Mouse (Mus musculus) embryo, embryonic 11 days (tissue): ENCODE measurements at regions not wholly inside any gene's neighbourhood (a gene's known extent, or its start where the extent isn't known, plus 50 kb on each side); places are given as distances from the start of the nearest gene placed in this dataset.

Experiments used
- DNase-seq: peaks from one replicate; pipeline ENCODE4 v3.0.0-alpha.2; 2015

DNA sequence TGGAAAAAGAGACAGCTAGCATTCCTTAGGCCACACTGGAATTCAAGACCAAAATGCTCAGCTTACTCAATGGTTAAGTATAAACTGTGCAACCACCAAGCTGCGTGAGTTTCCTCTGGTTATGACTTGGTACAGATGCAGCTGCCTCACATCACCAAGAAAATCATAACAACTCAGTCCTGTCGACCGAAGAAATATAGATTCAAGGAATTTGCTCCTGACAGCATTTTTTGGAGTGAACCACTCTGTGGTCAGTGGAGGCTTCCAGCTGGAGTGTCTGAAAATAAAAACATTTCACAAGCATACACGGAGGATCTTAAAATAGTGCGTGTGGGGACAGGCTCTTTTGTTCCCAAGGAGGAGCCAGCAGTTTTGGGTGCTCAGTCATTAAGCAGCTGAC, 253.8 kb downstream of the Bckdhb start:
- DNase-seq = no peak

DNA sequence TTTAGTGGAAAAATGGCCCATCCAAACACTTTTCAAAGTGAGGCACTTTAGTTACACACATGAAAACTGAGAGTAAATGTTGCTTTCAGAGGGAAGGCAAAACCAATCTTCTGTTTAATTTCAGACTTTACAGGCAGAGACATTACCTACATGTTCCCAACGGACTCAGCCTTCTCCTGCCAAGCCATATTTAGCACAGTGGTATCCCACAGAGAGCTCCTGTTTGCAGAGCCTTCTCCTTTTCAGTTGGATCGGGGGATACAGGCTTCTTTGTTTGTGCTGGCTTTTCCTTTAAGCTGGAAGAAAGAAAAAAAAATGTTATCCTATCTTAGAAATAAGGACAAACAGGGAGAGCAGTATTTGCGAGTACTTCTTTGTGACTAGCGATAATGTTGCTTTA, 254.3 kb downstream of the Bckdhb start:
- DNase-seq = no peak

DNA sequence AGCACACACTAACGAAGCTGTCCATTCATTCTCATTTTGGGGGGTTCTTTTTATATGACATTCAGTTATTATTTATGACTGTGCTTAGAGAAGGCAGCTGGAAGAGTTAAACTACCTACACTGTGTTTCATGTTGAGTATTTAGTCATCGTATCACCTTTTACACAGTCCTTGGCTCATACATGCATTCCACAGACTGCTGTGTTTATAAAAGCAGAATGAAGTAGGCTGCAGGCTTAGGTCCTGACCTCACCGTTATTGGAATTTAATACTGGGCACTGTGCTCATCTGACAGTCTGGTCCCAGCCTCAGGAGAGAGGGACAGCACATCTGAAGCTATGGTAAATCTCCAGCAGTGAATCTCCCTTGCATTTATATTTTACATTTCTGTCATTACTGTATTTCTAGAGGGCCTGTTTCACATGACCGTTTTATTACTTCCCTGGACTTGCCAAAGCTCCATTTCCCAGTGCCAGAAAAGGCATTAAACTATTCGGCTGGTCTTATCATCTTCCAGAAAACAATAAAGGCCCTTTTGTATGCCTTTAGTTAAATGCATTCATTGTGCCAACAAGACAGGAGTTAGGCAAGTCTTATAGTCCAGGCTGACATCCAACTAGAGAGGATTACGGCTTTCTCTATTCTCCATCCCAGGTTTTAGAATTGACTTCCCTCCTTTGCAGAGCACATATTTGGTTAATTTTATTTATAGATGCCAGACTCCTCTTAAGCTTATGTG, 258.9 kb downstream of the Bckdhb start:
- DNase-seq = no peak

DNA sequence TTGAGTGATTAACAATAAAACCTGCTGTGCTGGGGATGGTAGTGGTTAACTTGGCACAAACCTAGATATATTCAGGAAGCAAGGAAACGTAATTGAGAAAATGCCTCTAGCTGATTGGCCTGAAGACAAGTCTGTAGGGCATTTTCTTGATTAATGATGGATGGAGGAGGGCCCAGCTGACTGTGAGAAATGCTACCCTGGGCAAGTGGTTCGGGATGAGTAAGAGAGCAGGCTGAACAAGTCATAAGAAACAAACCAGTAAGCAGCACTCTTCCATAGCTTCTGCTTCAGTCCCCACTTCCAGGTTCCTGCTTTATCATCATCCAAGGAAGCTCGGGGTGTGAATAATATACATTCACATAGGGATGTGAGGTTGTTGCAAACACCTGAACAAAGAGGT, 262.6 kb downstream of the Bckdhb start:
- no peak for DNase-seq

DNA sequence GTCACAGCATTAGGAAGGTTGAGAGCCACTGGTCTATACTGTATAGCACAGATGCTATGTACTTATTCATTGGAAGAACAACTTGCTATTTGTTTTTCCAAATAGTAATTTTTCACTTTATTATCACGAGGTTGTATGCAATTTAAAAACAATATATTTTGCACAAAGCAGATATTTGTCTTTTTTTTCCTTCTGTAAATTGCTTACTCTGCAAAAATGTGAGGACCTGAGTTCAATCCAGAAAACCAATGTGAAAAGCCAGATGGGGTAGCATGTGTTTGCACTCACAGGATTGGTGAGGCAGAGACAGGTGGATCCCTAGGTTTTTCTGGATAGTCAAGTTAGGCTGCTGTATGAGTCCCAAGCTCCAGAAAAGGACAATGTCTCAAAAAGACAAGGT, 268.5 kb downstream of the Bckdhb start:
- DNase-seq = no peak

DNA sequence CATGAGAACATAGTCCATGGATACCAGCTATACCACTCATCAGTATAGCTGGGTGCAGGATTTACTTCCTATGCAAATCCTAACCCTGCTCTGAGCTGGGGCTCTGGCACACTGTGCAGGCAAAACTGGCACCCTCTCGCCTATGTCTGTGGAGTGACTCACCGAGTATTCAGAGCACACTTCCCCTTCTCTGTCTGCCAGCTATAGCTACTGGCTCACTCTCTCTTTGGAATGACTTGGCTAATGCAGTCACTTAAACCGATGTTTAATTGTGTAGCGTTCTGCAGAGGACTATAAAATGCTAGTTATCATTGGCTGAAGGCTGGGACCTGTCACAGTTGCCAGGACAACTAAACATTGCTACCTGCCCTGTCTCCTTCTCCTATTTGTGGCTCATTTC, 269.8 kb downstream of the Bckdhb start:
- DNase-seq = no peak

DNA sequence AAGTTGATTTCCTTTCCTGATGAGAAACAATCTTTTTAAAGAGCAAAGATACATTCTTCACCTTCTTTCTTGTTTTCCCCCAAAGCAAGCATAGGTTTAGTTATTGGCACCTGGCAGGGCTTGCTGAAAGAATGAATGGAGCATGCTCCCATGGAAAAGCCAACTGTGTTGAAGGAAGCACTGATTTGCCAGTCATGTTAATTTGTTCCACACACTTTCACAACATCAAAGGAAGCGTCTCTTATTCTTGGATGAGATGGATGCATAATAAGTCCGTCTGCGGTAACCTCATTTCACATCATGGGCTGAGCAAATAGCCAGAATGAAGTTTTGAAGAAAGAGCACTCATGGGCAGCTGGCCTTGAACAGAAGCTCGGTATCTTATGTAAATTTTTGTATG, 270.4 kb downstream of the Bckdhb start:
- no peak for DNase-seq

DNA sequence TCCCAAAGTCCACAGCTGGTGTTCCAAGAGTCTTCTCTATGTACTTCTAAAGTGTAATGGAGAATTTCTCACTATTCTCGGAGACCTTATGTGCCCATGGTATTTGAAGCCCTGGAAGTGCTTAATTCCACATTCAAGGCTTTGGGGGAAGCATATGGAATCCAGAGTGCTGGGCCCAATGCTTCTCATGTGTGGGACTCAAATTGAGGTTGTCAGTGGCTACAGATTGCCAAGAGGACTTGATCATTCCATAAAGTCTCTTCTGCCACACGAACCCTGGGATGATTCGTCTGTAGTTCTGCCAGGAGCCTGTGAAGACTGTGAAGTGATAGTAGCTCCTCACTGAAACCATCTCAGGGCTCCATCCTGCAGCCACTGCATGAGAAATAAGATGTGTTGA, 275.3 kb downstream of the Bckdhb start:
- DNase-seq = no peak

DNA sequence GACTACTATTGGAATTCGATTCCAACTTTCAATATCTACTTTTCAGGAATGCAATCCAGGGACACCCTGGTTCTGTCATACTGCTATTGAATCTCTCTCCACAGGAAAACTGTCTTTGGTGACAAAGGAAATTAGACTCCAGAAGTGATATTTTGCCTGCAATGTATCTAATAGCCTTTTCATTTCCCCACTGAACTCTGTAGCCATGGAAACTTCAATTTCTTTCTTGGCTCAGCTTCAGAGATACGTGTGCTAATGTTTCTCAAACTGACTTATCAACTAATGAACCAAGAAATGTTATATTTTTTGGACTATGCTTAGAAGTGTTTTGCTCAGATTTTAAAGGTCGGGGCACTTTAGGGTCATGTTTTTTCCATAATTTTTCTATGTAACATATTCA, 279.1 kb downstream of the Bckdhb start:
- no peak for DNase-seq

DNA sequence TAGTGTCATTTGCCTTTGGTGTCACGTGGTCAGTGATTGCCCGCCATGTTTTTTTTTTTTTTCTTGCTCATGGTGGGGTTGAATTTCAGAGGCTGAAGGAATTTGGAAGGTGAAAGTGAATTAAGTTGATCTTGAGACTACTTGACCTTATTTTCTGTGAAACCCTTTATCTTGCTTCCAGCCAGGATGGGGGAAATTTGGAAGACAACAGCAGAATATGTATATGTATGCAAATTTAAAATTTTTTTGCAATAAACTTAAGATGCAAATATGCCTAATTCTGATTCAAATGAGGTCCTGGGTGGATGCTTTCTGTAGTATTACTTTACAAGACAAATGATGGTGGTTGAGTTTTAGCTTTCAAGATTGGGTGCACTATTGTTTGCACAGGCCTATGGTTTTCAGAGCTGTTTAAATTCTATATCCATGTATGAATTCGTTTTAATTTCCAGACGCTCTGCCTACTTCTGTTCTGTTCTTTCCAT, 315.6 kb downstream of the Bckdhb start:
- DNase-seq = no peak

DNA sequence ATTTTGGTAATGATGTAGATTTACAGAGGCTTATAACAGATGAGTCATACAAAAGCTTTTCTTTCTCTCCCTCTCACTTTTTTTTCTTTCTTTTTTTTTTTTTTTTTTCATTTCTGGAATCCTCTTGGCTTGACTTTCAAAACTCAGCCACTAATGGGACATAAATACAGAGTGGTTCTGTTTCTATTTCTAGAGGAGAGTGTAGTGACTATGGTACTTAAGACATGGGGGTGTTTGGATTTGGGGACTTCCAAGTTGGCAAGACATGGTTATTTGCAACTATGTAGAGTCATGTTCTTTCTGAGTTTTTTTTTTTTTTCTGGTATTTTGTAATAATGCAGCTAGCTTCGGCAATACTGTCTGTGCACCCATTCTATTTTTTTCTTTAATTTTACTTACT, 324.8 kb downstream of the Bckdhb start:
- DNase-seq = no peak

DNA sequence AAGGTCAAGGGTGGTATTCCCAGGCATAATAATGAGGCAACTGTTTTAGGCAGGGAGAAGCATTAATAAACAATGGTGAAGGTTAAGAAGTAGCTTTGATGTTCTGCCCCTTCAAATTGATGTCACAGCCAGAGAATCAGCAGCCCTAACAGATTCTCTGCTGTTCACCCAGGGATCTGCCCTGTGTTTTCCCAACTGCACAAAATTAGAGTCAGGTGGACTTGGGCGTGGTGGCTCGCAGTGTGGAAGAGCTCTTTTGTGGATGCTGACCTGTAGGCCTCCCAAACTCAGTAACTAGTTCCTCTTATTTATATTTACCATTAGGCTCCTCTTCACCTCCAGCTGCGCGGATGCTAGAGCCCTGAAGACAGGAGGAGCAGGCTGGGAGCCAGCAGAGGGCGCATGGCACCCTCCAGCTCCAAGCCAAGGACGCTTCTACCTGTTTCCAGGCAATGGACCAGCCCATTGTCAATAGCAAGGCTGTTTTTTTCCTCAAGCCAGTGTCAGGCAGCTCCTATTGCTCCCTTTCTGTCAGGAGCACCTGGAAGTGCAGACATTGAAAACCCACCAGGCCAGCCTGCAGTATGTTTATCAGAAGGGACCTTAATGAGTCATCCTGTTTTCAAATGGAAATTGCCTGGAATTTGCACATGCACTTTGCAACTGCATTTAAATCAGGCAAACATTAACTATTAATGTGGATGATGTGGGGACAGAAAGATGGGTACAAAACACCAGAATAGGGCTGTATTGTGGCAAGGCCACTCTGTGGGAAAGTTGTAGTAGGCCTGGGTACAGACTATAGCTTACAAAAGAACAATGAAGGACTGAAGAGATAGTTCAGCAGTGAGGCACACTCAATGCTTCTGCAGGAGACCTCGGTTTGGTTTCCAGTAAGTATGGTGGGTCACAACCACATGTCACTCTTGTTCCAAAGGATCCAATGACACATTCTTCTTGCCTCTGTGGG, 328.4 kb downstream of the Bckdhb start:
- DNase-seq = peak; percentile 76

DNA sequence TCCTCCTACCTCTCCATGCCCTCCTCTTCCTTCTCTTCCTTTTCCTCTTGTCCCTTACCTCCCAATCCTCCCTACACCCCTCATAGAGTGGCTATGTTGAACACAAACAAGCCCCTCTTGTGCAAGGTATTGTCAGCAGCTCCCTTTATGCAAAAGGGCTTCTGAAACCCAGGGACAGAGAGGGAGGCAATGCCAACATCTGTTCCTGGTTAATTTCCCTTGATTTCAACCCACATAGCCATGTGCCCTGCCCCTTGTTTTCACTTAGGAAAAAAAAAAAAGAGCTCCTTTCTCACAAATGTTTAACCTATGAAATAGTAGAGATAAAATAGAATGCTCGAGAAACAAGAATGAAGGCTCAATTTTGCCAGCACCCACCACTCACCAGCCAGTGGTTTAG, 333.5 kb downstream of the Bckdhb start:
- peak; percentile 43 for DNase-seq

DNA sequence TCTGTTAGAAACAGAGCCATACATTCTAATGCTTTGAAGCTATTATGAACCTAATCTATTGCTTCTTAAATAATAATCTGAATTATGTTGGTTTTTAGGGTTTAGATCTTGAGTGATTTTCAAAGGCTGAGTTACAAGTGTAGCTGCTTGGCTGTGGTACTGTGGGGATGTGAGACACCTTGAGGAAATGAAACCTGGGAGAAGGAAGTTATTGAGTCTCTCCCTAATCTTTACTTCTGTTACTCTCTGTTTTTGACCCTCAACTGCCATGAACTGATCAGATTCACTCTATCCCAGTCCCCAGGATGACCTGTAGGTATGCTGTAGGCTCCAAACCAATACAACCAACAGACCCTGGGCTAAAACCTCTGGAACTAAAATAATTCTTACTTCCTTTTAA, 334.8 kb downstream of the Bckdhb start:
- DNase-seq = no peak

DNA sequence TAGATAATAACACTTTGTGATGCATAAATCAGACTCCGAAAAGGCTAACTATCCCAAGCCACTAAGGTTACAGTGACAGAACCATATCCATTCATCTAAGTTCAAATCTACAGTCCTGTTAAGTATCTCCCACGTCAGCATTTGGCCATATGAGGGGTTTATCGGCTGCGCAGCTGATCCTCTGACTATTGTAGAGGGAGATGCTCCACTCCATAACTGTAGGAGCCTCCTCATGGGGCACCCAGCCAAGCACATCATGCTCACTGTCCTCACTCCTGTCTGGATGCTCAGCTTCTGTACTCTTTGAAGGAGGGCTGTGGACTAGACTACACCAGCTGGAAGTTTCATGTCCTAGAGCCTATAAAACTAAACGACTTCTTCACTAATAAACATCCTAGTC, 337.2 kb downstream of the Bckdhb start:
- DNase-seq = no peak

DNA sequence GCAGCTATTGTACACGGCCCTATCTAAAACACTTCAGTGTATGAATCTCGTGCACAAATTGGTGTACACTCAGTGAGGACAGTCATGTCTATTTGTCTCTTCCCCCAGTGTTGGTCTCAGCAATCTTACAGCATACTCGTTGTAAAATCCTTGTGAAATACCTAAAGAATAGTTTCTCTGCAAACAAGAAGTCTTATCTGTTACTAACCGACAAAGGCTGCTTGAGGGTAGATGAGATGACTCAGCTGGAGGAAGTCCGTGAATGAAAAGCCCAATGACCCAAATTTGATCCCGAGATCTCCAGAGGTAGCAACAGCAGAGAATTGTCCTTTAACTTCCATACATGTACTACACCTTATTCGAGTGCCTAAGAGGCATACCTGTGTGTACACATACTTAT, 342.0 kb downstream of the Bckdhb start:
- DNase-seq = no peak

DNA sequence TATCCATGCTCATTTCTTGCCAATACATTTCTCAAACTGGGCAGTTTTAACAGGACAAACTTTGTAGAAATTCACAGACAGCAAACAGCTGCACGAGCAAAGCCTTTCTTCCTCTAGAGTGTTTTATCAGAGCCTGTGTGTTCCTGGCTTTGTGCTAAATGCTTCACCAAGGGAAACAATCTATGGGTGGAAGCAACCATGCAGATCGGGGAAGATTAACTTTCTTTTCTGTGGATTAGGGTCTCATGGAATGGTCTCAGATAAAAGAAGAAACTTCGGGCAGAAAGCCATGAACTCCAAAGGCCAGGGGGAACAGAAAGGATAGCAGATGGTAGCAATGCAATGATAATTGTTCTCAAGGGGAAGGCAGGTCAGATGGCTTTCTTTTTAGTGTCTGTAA, 349.7 kb downstream of the Bckdhb start:
- no peak for DNase-seq

DNA sequence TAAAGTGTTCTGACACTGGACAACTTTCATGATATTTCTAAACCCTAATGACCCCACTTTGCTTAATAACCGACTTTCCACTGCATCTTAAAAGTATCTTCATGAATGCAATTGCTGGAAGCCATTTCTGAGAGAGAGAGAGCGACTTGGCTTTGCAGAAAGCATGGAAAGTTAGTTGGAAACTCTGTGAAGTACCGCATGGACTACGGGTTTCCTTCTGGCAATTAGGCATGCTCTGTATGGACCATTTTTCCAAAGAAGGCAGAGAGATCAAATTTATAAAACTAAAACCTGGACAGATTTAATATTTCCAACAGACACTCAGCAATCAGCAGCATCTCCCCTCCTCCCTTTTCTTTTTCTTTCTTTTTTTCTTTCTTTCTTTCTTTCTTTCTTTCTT, 353.4 kb downstream of the Bckdhb start:
- no peak for DNase-seq

DNA sequence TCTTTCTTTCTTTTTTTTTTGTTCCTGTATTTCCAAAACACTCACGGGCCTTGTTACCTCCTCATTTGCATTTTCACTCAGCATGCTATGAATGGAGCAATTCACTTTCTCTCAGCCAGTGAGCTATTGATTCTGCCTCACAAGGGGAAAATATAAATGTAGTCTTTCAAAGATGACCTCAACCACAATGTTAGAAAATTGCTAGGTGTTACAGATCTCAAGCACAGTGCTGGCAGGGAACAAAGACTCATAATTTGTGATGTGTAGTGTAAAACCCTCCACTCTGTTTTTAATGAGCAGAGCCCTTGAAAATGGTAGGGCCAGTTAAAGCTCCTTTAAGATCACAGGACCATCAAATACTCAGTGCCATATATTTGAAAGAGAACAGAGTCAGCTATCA, 353.8 kb downstream of the Bckdhb start:
- DNase-seq = no peak

DNA sequence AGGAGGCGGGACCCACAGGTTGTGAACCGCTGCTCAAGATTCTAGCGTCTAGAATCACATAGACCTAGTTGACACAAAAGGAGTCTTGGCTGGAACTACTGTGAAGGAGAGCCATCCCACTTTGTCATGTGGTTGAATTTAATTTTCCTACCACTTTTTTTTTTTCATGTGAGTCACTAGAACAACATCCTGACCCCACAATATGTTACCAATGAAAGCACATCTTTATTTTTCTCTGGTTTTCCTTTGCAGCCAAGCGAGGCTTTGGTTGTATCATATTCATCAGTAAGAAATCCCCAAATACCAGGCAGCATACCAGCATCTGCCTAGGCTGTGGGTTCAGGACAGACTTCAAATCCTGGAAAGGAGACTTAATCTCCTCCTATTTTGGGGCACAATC, 356.0 kb downstream of the Bckdhb start:
- no peak for DNase-seq

DNA sequence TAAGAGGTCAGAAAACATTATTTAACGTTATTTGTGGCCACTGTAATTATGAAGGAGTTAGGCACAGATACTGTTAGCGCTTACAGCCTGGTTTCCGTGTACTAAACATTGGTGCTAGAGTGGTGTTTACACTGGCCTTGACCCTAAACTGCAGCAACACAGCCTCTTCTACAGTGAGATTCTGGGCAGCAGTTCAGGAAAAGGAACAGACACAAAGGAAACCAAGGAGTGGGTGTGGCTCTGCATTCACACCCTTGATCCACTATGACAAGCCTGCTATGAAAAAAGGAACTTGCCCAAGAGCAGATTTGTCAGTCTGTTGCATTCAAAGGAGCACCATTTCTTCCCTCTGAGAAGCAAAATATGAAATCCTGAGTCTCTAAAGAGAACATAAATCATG, 356.7 kb downstream of the Bckdhb start:
- no peak for DNase-seq

DNA sequence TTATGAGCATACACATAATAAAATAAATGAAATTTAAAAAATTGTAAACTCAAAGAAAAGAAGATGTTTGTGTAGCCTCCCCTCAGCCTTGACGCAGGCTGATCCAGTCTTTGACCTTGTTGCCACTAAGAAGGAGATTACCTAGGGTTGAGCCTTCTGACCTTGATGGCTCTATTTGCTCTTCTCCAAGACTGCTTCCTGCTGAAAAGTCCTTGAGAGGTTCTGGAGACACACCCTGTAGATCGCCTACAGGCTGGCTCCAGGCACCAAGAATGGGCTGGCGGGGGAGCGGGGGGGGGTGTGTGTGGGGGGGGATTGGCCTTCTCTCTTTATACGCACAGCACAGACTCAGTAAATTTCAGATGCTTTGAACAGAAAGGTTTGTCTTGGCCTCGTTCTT, 358.4 kb downstream of the Bckdhb start:
- no peak for DNase-seq

DNA sequence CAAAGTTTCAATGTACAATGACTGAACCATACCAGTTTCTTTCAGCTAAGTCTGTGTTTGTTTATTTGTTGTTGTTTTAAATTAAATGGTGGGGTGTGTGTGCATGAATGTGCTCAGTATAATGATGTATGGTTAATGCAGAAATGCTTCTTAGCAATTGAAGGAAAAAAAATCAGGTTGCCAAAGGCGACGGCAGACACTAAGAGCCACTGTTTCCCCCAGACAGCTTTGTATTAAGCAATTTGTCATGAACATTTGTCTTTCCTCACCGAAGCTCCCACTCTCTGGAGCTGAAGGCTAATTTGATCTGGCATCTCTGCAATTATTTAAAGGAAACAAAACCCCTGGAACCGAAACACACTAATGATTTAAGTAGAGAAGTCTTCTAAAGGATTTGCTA, 360.7 kb downstream of the Bckdhb start:
- no peak for DNase-seq

DNA sequence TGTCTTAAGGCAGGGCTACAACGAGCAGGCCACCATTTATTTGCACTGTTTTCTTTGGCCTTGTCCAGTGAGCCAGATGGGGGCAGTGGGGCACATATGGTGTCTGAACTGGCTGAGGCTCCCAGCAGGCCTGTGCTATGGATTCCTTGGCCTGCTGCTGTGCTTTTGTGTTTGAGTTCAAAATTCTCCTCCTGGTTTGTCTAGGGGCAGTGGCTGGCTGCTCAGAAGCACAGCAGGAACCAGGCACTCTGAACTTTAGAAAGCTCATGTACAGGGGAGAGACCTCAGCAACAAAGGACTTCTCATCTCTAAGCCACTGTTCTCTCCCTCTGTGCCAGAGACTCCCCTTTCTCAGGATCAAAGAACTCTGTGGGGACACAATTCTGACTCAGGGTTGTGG, 370.9 kb downstream of the Bckdhb start:
- DNase-seq = peak; percentile 35
